Mouse (Mus musculus): ENCODE results near the gene Pygb.

GRCm38 (mm10) chr2:150748854-150749253, 37.7 kb upstream of the Pygb start, which contains the start of gene Entpd6:
- TF ChIP-seq USF1 (IDR thresholded peaks at IDR 0.05; ENCODE audit: low read depth, low read length): peak; percentile 13; the same call in 1 of the 2 replicates
- no peak; the same call in 1 of the 2 replicates for TF ChIP-seq CHD2 (IDR thresholded peaks at IDR 0.05; ENCODE audit: low read length)
- TF ChIP-seq HCFC1 (IDR thresholded peaks at IDR 0.05; ENCODE audit: low read depth, low read length): peak; percentile 53
